Mouse (Mus musculus) small intestine, adult 2 months (tissue): Measurements from ENCODE around the gene Fbrs.

Source experiments
- CTCF ChIP-seq: fragments of 200-500 bp; IDR thresholded peaks from 2 replicates; pipeline ENCODE4 v1.5.1; 2012; ENCODE audit warnings: low read depth, mild to moderate bottlenecking, control low read depth, inconsistent platforms, low read length, moderate library complexity, mixed read lengths; ENCODE audit not compliant: insufficient replicate concordance, insufficient read length; ENCODE audit errors: extremely low read depth
- POLR2A ChIP-seq: fragments of 200-500 bp; IDR thresholded peaks from 2 replicates; pipeline ENCODE4 v1.6.1; 2012; ENCODE audit warnings: low read depth, mild to moderate bottlenecking, control low read depth, inconsistent platforms, low read length, moderate library complexity

DNA sequence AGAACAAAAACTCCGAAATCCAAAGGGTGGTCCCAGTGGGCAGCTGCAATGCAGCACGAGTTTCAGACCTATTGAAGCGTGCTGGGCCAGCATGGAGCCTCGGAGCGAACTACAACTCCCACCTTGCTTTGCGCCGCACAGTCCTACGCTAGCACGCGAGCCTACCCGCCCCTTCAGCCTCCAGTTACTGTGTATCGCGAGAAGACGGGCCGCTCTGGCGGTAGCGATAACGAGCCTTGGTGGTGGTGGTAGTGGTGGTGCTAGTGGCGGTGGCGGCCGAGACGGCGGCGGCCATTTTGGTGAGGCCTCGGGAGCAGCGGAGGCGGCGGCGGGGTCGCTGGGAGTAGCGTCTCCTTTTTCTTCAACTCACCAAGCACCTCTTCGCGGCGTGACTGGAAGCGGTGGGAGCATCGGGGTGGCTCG is 32.8 kb downstream of the Fbrs start, which contains the start of gene Srcap:
- TF ChIP-seq POLR2A (peak; percentile 93), CTCF (no peak)
